Mouse (Mus musculus): ENCODE measurements at regions not wholly inside any gene's neighbourhood (a gene's known extent, or its start where the extent isn't known, plus 50 kb on each side); places are given as distances from the start of the nearest gene placed in this dataset.

- DNase-seq (ENCODE audit: low spot score) (no peak), ATAC-seq (replicated peaks; ENCODE audit: low FRiP score, low TSS enrichment, low read depth) (no peak)
- no peak overlapping the region for H3K4me3 ChIP-seq (ENCODE audit: low read depth, low read length)
These were observed 81.4 kb upstream of the Eif4g2 start for GRCm38 (mm10) chr7:111164276-111164675.

DNA sequence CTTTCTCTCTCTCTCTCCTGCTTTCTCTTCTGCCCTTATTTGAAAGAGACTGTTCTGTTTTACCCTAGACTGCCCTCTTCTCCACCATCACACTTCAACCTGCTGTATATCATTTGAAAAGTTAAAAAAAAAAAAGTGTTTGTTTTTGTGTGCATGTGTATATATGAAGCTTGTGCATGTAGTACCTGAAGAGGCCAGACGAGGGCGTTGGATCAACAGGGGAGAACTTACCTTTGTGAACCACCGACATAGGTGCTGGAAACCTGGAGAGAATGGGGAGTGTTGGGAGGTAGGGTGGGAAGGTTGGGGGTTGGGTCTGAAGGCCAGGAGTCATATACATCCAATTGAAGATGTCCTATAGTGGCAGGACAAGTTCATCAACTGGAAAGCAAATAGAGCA lies 81.0 kb upstream of the Eif4g2 start:
- H3K4me2 ChIP-seq (ENCODE audit: low read length) = no peak overlapping the region
- no peak for DNase-seq (ENCODE audit: low spot score)
- WGBS = 35% methylated on average over 3 of the region's 3 CpGs
- no peak overlapping the region for H3K27ac ChIP-seq (ENCODE audit: low read depth)
- H3K36me3 ChIP-seq (ENCODE audit: control insufficient read depth, insufficient read depth, low read length) = no peaks in the 10 kb centered on the region
- no peak overlapping the region for H3K9ac ChIP-seq (ENCODE audit: low read length)
- ATAC-seq (replicated peaks; ENCODE audit: low FRiP score, low TSS enrichment, low read depth) = no peak
- no peak overlapping the region for H3K4me3 ChIP-seq (ENCODE audit: low read depth, low read length)
- H3K9me3 ChIP-seq (ENCODE audit: control insufficient read depth, low read length) = no peaks in the 10 kb centered on the region
- no peaks in the 10 kb centered on the region for H3K4me1 ChIP-seq (replicated peaks; ENCODE audit: control insufficient read depth, insufficient read depth, low read length)
- no peaks in the 10 kb centered on the region for H3K27me3 ChIP-seq (replicated peaks; ENCODE audit: control insufficient read depth, insufficient read depth, low read length)

More at GRCm38 (mm10) chr7:111164276-111164675, 81.4 kb upstream of the Eif4g2 start:
- Histone ChIP-seq H3K4me2 (ENCODE audit: low read length) (no peak overlapping the region), H3K27ac (ENCODE audit: low read depth) (no peak overlapping the region), H3K4me1 (replicated peaks; ENCODE audit: control insufficient read depth, insufficient read depth, low read length) (no peaks in the 10 kb centered on the region), H3K9me3 (ENCODE audit: control insufficient read depth, low read length) (no peaks in the 10 kb centered on the region), H3K9ac (ENCODE audit: low read length) (no peak overlapping the region), H3K36me3 (ENCODE audit: control insufficient read depth, insufficient read depth, low read length) (no peaks in the 10 kb centered on the region), H3K27me3 (replicated peaks; ENCODE audit: control insufficient read depth, insufficient read depth, low read length) (no peaks in the 10 kb centered on the region)
- 76% methylated on average over 3 of the region's 3 CpGs for WGBS

GRCm38 (mm10) chr7:111163321-111163720 lies 80.5 kb upstream of the Eif4g2 start:
- 83% methylated on average over 8 of the region's 8 CpGs for WGBS
- ATAC-seq (replicated peaks; ENCODE audit: low FRiP score, low TSS enrichment, low read depth) (no peak), DNase-seq (ENCODE audit: low spot score) (no peak)
- no peak overlapping the region for H3K9ac ChIP-seq (ENCODE audit: low read length)
- H3K27me3 ChIP-seq (replicated peaks; ENCODE audit: control insufficient read depth, insufficient read depth, low read length) = no peaks in the 10 kb centered on the region
- H3K4me3 ChIP-seq (ENCODE audit: low read depth, low read length) = no peak overlapping the region
- H3K4me2 ChIP-seq (ENCODE audit: low read length) = no peak overlapping the region
- H3K27ac ChIP-seq (ENCODE audit: low read depth) = no peak overlapping the region
- H3K4me1 ChIP-seq (replicated peaks; ENCODE audit: control insufficient read depth, insufficient read depth, low read length) = no peaks in the 10 kb centered on the region; the same call in 1 of the 2 replicates
- no peaks in the 10 kb centered on the region for H3K9me3 ChIP-seq (ENCODE audit: control insufficient read depth, low read length)
- H3K36me3 ChIP-seq (ENCODE audit: control insufficient read depth, insufficient read depth, low read length) = no peaks in the 10 kb centered on the region

DNA sequence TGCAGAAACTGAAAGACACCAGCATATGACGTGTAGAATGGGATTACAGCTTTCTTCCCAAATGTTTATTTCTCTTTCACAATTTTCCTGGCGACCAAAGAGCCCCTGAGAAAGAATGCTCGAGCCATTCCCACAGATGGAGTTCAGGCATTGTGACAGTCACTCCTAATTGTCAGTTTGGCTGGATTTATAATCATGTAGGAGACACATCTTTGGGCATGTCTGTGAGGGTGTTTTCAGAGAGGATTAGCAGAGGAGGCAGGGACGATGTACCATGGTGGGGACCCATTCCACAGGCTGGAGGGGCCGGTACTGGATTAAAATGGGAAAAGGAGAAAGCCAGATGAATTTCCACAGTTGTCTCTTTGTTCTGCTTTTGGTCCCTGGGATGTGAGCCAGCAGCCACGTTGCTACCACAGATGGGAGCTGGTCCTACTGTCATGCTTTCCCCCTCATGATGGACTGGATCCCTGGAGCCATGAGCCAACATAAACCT lies 76.0 kb upstream of the Eif4g2 start:
- peaks cover 24% of the 10 kb centered on the region for H3K4me1 ChIP-seq (replicated peaks; ENCODE audit: control insufficient read depth, insufficient read depth, low read length)
- no peak overlapping the region for H3K4me2 ChIP-seq (ENCODE audit: low read length)
- no peaks in the 10 kb centered on the region for H3K27me3 ChIP-seq (replicated peaks; ENCODE audit: control insufficient read depth, insufficient read depth, low read length)
- DNase-seq (ENCODE audit: low spot score) (no peak), ATAC-seq (replicated peaks; ENCODE audit: low FRiP score, low TSS enrichment, low read depth) (no peak)
- no peak overlapping the region for H3K4me3 ChIP-seq (ENCODE audit: low read depth, low read length)
- H3K36me3 ChIP-seq (ENCODE audit: control insufficient read depth, insufficient read depth, low read length) = no peaks in the 10 kb centered on the region
- H3K27ac ChIP-seq (ENCODE audit: low read depth) = no peak overlapping the region
- 50% methylated on average over 6 of the region's 6 CpGs for WGBS
- no peak overlapping the region for H3K9ac ChIP-seq (ENCODE audit: low read length)
- no peaks in the 10 kb centered on the region for H3K9me3 ChIP-seq (ENCODE audit: control insufficient read depth, low read length)

DNA sequence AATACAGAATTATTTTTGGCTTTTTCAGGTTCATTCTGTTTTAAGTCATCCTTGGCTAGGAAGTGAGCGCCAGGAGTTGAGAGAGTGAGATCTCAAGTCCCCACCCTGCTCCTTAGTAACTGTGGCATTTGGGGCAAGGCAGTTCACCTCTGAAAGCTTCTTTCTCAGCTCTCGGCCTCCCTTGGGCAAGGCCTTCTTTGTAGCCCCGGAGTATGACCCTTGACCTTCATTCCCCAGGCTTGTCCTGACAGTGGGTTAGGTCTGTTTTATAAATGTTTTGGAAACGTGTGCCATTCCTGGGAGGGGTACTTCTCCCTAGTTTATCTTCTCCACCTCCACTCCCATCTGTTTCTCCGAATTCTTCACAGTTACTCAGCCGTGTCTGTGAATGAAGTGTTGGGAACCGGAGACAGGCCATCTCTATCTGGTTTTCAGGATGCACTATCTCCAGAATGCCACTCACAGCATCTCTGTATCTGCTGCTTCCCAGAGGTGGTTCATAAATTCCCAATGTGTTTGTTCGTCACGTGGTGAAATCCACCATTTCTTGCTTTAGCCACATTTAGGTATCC lies 75.0 kb upstream of the Eif4g2 start:
- H3K4me3 ChIP-seq (ENCODE audit: low read depth, low read length) = no peak overlapping the region
- peaks cover 24% of the 10 kb centered on the region for H3K4me1 ChIP-seq (replicated peaks; ENCODE audit: control insufficient read depth, insufficient read depth, low read length)
- ATAC-seq (replicated peaks; ENCODE audit: low FRiP score, low TSS enrichment, low read depth) (no peak), DNase-seq (ENCODE audit: low spot score) (no peak)
- H3K9ac ChIP-seq (ENCODE audit: low read length) = no peak overlapping the region
- WGBS = 43% methylated on average over 9 of the region's 9 CpGs
- H3K4me2 ChIP-seq (ENCODE audit: low read length) = peak overlapping the region; percentile 37
- no peaks in the 10 kb centered on the region for H3K9me3 ChIP-seq (ENCODE audit: control insufficient read depth, low read length)
- no peaks in the 10 kb centered on the region for H3K36me3 ChIP-seq (ENCODE audit: control insufficient read depth, insufficient read depth, low read length)
- peak overlapping the region; percentile 73; the same call in 1 of the 2 replicates for H3K27ac ChIP-seq (ENCODE audit: low read depth)
- H3K27me3 ChIP-seq (replicated peaks; ENCODE audit: control insufficient read depth, insufficient read depth, low read length) = no peaks in the 10 kb centered on the region

- H3K27me3 ChIP-seq (replicated peaks; ENCODE audit: control insufficient read depth, insufficient read depth, low read length) = no peaks in the 10 kb centered on the region
- DNase-seq (ENCODE audit: low spot score) (peak; percentile 80), ATAC-seq (replicated peaks; ENCODE audit: low FRiP score, low TSS enrichment, low read depth) (peak; percentile 62)
- WGBS = 13% methylated on average over 6 of the region's 6 CpGs
- no peaks in the 10 kb centered on the region for H3K9me3 ChIP-seq (ENCODE audit: control insufficient read depth, low read length)
- H3K36me3 ChIP-seq (ENCODE audit: control insufficient read depth, insufficient read depth, low read length) = no peaks in the 10 kb centered on the region
- peak overlapping the region; percentile 73 for H3K27ac ChIP-seq (ENCODE audit: low read depth)
- H3K9ac ChIP-seq (ENCODE audit: low read length) = no peak overlapping the region
- H3K4me1 ChIP-seq (replicated peaks; ENCODE audit: control insufficient read depth, insufficient read depth, low read length) = peaks cover 24% of the 10 kb centered on the region
- no peak overlapping the region for H3K4me3 ChIP-seq (ENCODE audit: low read depth, low read length)
- peak overlapping the region; percentile 37 for H3K4me2 ChIP-seq (ENCODE audit: low read length)
These were observed 74.5 kb upstream of the Eif4g2 start for GRCm38 (mm10) chr7:111157287-111157686.

DNA sequence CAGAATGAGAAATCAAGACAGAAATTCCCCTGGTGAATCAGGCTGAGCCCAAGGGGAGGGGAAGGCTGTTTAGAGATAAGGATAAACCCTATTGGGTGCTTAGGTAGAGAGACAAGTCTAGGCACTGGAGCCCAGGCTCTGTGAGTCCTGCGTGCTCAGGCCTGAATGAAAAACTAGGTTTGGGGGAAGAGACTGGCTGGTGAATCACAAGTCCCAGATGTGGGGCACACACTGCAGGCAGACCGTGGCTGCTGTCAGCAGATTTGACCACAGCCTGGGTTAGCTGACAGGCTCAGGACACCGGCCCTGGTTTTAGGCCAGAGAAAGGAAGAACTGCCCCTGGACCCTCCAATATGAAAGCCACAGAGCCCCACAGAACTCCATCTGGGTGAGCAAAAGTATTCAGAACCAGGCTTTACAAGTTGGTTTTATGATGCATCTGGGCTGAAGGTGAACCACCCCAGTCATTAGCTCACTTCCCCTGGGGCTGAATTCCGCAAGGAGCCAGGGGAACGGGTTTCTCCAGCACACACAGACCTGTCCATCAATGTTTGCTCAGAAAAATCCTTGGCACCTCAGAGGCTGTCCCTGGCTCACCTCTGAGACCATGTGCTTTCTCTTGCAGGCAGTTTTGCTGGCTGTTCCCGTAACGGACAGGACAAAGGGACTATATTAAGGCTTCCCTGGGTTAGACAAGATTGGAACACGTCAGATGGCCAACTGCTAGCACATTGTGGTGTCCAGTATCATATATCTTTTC lies 73.8 kb upstream of the Eif4g2 start:
- Histone ChIP-seq H3K9me3 (ENCODE audit: control insufficient read depth, low read length) (no peaks in the 10 kb centered on the region), H3K27me3 (replicated peaks; ENCODE audit: control insufficient read depth, insufficient read depth, low read length) (no peaks in the 10 kb centered on the region), H3K27ac (ENCODE audit: low read depth) (peak overlapping the region; percentile 73), H3K9ac (ENCODE audit: low read length) (no peak overlapping the region), H3K4me1 (replicated peaks; ENCODE audit: control insufficient read depth, insufficient read depth, low read length) (peaks cover 24% of the 10 kb centered on the region), H3K4me2 (ENCODE audit: low read length) (no peak overlapping the region), H3K4me3 (ENCODE audit: low read depth, low read length) (no peak overlapping the region), H3K36me3 (ENCODE audit: control insufficient read depth, insufficient read depth, low read length) (no peaks in the 10 kb centered on the region)
- 23% methylated on average over 8 of the region's 8 CpGs for WGBS
- peak; percentile 69 for DNase-seq (ENCODE audit: low spot score)
- peak; percentile 67 for ATAC-seq (replicated peaks; ENCODE audit: low FRiP score, low TSS enrichment, low read depth)

- H3K9ac ChIP-seq (ENCODE audit: low read length) = no peak overlapping the region
- H3K4me1 ChIP-seq (replicated peaks; ENCODE audit: control insufficient read depth, insufficient read depth, low read length) = peaks cover 24% of the 10 kb centered on the region
- no peaks in the 10 kb centered on the region for H3K27me3 ChIP-seq (replicated peaks; ENCODE audit: control insufficient read depth, insufficient read depth, low read length)
- no peaks in the 10 kb centered on the region for H3K9me3 ChIP-seq (ENCODE audit: control insufficient read depth, low read length)
- no peak for DNase-seq (ENCODE audit: low spot score)
- 55% methylated on average over 6 of the region's 6 CpGs for WGBS
- no peaks in the 10 kb centered on the region for H3K36me3 ChIP-seq (ENCODE audit: control insufficient read depth, insufficient read depth, low read length)
- no peak overlapping the region for H3K4me2 ChIP-seq (ENCODE audit: low read length)
- peak overlapping the region; percentile 73; the same call in 1 of the 2 replicates for H3K27ac ChIP-seq (ENCODE audit: low read depth)
- no peak overlapping the region for H3K4me3 ChIP-seq (ENCODE audit: low read depth, low read length)
- ATAC-seq (replicated peaks; ENCODE audit: low FRiP score, low TSS enrichment, low read depth) = no peak
These were observed 73.2 kb upstream of the Eif4g2 start for GRCm38 (mm10) chr7:111155995-111156394.

Measured in intestine, embryonic 14.5 days (tissue).